Mouse (Mus musculus): ENCODE measurements around the gene Gm49340. TPM values are rescaled to one million over a fixed set of nuclear protein-coding genes. Genes with fewer than 3 reads are reported as not detected.

Gm49340 gene
- not detected in 2 replicates for polyA plus RNA-seq (2014; fragmentation: Nextera tagmentation; extraction: Ambion mirVana)

GRCm38 (mm10) chr11:73329442-73329841, at the start of gene Gm49340, which contains the start of the genes Aspa and Spata22:
Gene Gm49340, plus strand, starts transcription at chr11:73329741.
Gene Aspa, minus strand, starts transcription at chr11:73329596.
Gene Spata22, plus strand, starts transcription at chr11:73329741.
- Histone ChIP-seq H3K27me3 (ENCODE audit: control insufficient read depth, insufficient read depth, low read length) (no peaks in the 10 kb centered on the region), H3K4me2 (ENCODE audit: low read depth, low read length) (no peak within 1 kb of the TSS), H3K27ac (replicated peaks; ENCODE audit: low read depth, low read length) (no peak within 1 kb of the TSS), H3K4me1 (ENCODE audit: control insufficient read depth, insufficient read depth, low read length) (no peaks in the 10 kb centered on the region), H3K9me3 (replicated peaks; ENCODE audit: control insufficient read depth, low read length) (no peaks in the 10 kb centered on the region), H3K4me3 (ENCODE audit: low read depth, low read length) (no peak within 1 kb of the TSS), H3K9ac (replicated peaks; ENCODE audit: low read length) (no peak within 1 kb of the TSS), H3K36me3 (replicated peaks; ENCODE audit: control insufficient read depth, insufficient read depth, low read depth, low read length) (no peaks in the 10 kb centered on the region)
- no peak for ATAC-seq (replicated peaks; ENCODE audit: insufficient number of reproducible peaks, low FRiP score, low TSS enrichment, low read depth)
- 76% methylated on average over 27 of the region's 27 CpGs for WGBS
- no peak for DNase-seq (ENCODE audit: low spot score)

- Histone ChIP-seq H3K4me1 (ENCODE audit: control insufficient read depth, insufficient read depth, low read length) (no peaks in the 10 kb centered on the region), H3K4me2 (ENCODE audit: low read depth, low read length) (no peak overlapping the region), H3K36me3 (replicated peaks; ENCODE audit: control insufficient read depth, insufficient read depth, low read depth, low read length) (no peaks in the 10 kb centered on the region), H3K27me3 (ENCODE audit: control insufficient read depth, insufficient read depth, low read length) (no peaks in the 10 kb centered on the region), H3K4me3 (ENCODE audit: low read depth, low read length) (no peak overlapping the region), H3K9me3 (replicated peaks; ENCODE audit: control insufficient read depth, low read length) (no peaks in the 10 kb centered on the region), H3K9ac (replicated peaks; ENCODE audit: low read length) (no peak overlapping the region), H3K27ac (replicated peaks; ENCODE audit: low read depth, low read length) (no peak overlapping the region)
- ATAC-seq (replicated peaks; ENCODE audit: insufficient number of reproducible peaks, low FRiP score, low TSS enrichment, low read depth) (no peak), DNase-seq (ENCODE audit: low spot score) (no peak)
- 37% methylated on average over 5 of the region's 5 CpGs for WGBS
Observed at GRCm38 (mm10) chr11:73280710-73281109, 48.8 kb upstream of the Gm49340 start.

- Histone ChIP-seq H3K4me2 (ENCODE audit: low read depth, low read length) (peak overlapping the region; percentile 41), H3K9ac (replicated peaks; ENCODE audit: low read length) (no peak overlapping the region), H3K9me3 (replicated peaks; ENCODE audit: control insufficient read depth, low read length) (no peaks in the 10 kb centered on the region), H3K36me3 (replicated peaks; ENCODE audit: control insufficient read depth, insufficient read depth, low read depth, low read length) (no peaks in the 10 kb centered on the region), H3K27me3 (ENCODE audit: control insufficient read depth, insufficient read depth, low read length) (no peaks in the 10 kb centered on the region), H3K4me1 (ENCODE audit: control insufficient read depth, insufficient read depth, low read length) (no peaks in the 10 kb centered on the region), H3K27ac (replicated peaks; ENCODE audit: low read depth, low read length) (no peak overlapping the region), H3K4me3 (ENCODE audit: low read depth, low read length) (peak overlapping the region; percentile 23)
- 4% methylated on average over 16 of the region's 16 CpGs for WGBS
- DNase-seq (ENCODE audit: low spot score) = peak; percentile 57
- peak; percentile 58; the same call in 1 of the 2 replicates for ATAC-seq (replicated peaks; ENCODE audit: insufficient number of reproducible peaks, low FRiP score, low TSS enrichment, low read depth)
Observed at GRCm38 (mm10) chr11:73281528-73282027, 48.0 kb upstream of the Gm49340 start.

- H3K4me1 ChIP-seq (ENCODE audit: control insufficient read depth, insufficient read depth, low read length) = no peaks in the 10 kb centered on the region
- H3K27ac ChIP-seq (replicated peaks; ENCODE audit: low read depth, low read length) = no peak overlapping the region
- DNase-seq (ENCODE audit: low spot score) (no peak), ATAC-seq (replicated peaks; ENCODE audit: insufficient number of reproducible peaks, low FRiP score, low TSS enrichment, low read depth) (no peak)
- no peak overlapping the region for H3K4me3 ChIP-seq (ENCODE audit: low read depth, low read length)
- no peaks in the 10 kb centered on the region for H3K9me3 ChIP-seq (replicated peaks; ENCODE audit: control insufficient read depth, low read length)
- no peak overlapping the region for H3K4me2 ChIP-seq (ENCODE audit: low read depth, low read length)
- no peaks in the 10 kb centered on the region for H3K27me3 ChIP-seq (ENCODE audit: control insufficient read depth, insufficient read depth, low read length)
- 74% methylated on average over 9 of the region's 9 CpGs for WGBS
- H3K36me3 ChIP-seq (replicated peaks; ENCODE audit: control insufficient read depth, insufficient read depth, low read depth, low read length) = no peaks in the 10 kb centered on the region
- no peak overlapping the region for H3K9ac ChIP-seq (replicated peaks; ENCODE audit: low read length)
Observed at GRCm38 (mm10) chr11:73283369-73283768, 46.2 kb upstream of the Gm49340 start.

DNA sequence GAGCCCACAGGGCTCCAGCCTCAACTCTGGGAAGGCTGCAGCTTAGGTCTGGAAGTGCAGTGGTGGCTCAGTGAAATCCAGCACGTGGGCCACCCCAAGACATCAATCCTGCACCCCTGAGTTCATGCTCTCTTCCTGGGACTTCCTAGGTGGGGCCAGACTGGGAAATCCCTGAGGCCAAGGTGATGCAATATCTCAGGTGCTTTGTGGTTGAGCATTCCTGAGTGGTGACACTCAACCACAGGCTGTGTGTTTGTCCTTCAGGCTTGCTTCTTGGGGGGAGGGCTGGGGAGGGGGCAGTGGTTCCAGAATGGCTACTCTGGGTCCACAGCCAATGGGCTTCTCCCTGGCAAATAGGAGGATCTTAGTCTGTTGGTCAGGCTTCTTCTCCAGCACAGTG, 45.6 kb upstream of the Gm49340 start:
- no peaks in the 10 kb centered on the region for H3K36me3 ChIP-seq (replicated peaks; ENCODE audit: control insufficient read depth, insufficient read depth, low read depth, low read length)
- no peak overlapping the region for H3K4me3 ChIP-seq (ENCODE audit: low read depth, low read length)
- no peak overlapping the region for H3K27ac ChIP-seq (replicated peaks; ENCODE audit: low read depth, low read length)
- no peaks in the 10 kb centered on the region for H3K9me3 ChIP-seq (replicated peaks; ENCODE audit: control insufficient read depth, low read length)
- no peak overlapping the region for H3K9ac ChIP-seq (replicated peaks; ENCODE audit: low read length)
- WGBS = 33% methylated on average over 1 of the region's 1 CpGs
- DNase-seq (ENCODE audit: low spot score) (no peak), ATAC-seq (replicated peaks; ENCODE audit: insufficient number of reproducible peaks, low FRiP score, low TSS enrichment, low read depth) (no peak; the same call in 1 of the 2 replicates)
- no peaks in the 10 kb centered on the region for H3K4me1 ChIP-seq (ENCODE audit: control insufficient read depth, insufficient read depth, low read length)
- H3K27me3 ChIP-seq (ENCODE audit: control insufficient read depth, insufficient read depth, low read length) = no peaks in the 10 kb centered on the region
- H3K4me2 ChIP-seq (ENCODE audit: low read depth, low read length) = no peak overlapping the region

GRCm38 (mm10) chr11:73284351-73284750, 45.2 kb upstream of the Gm49340 start:
- Histone ChIP-seq H3K4me1 (ENCODE audit: control insufficient read depth, insufficient read depth, low read length) (no peaks in the 10 kb centered on the region), H3K27ac (replicated peaks; ENCODE audit: low read depth, low read length) (no peak overlapping the region), H3K36me3 (replicated peaks; ENCODE audit: control insufficient read depth, insufficient read depth, low read depth, low read length) (no peaks in the 10 kb centered on the region), H3K4me3 (ENCODE audit: low read depth, low read length) (no peak overlapping the region), H3K27me3 (ENCODE audit: control insufficient read depth, insufficient read depth, low read length) (no peaks in the 10 kb centered on the region), H3K9ac (replicated peaks; ENCODE audit: low read length) (no peak overlapping the region), H3K9me3 (replicated peaks; ENCODE audit: control insufficient read depth, low read length) (no peaks in the 10 kb centered on the region), H3K4me2 (ENCODE audit: low read depth, low read length) (no peak overlapping the region)
- ATAC-seq (replicated peaks; ENCODE audit: insufficient number of reproducible peaks, low FRiP score, low TSS enrichment, low read depth) (no peak; the same call in 1 of the 2 replicates), DNase-seq (ENCODE audit: low spot score) (peak; percentile 13)

DNA sequence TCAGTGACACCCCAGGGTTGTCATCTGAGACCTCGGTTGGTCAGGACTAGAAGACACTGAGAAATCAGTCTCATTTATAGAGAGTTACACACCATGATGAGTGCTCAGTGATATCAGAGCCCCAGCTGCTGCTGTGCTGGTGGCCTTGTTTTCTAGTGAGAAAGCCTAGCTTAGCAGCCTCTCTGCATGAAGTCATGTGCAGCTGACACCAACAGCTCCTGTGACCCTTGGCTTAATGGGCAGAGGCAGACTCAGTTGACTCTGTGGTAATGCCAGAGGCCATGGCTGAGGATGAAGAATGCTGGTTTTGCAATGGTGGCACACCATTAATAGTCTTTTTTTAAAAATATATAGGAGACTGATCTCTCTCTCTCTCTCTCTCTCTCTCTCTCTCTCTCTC, 39.9 kb upstream of the Gm49340 start:
- no peak overlapping the region for H3K27ac ChIP-seq (replicated peaks; ENCODE audit: low read depth, low read length)
- H3K4me2 ChIP-seq (ENCODE audit: low read depth, low read length) = no peak overlapping the region
- ATAC-seq (replicated peaks; ENCODE audit: insufficient number of reproducible peaks, low FRiP score, low TSS enrichment, low read depth) (no peak), DNase-seq (ENCODE audit: low spot score) (no peak)
- no peaks in the 10 kb centered on the region for H3K4me1 ChIP-seq (ENCODE audit: control insufficient read depth, insufficient read depth, low read length)
- 84% methylated on average over 1 of the region's 1 CpGs for WGBS
- no peaks in the 10 kb centered on the region for H3K36me3 ChIP-seq (replicated peaks; ENCODE audit: control insufficient read depth, insufficient read depth, low read depth, low read length)
- no peaks in the 10 kb centered on the region for H3K27me3 ChIP-seq (ENCODE audit: control insufficient read depth, insufficient read depth, low read length)
- H3K9me3 ChIP-seq (replicated peaks; ENCODE audit: control insufficient read depth, low read length) = no peaks in the 10 kb centered on the region
- H3K9ac ChIP-seq (replicated peaks; ENCODE audit: low read length) = no peak overlapping the region
- no peak overlapping the region for H3K4me3 ChIP-seq (ENCODE audit: low read depth, low read length)

GRCm38 (mm10) chr11:73303123-73303522, 26.4 kb upstream of the Gm49340 start:
- ATAC-seq (replicated peaks; ENCODE audit: insufficient number of reproducible peaks, low FRiP score, low TSS enrichment, low read depth) (no peak), DNase-seq (ENCODE audit: low spot score) (no peak)
- Histone ChIP-seq H3K4me2 (ENCODE audit: low read depth, low read length) (no peak overlapping the region), H3K4me3 (ENCODE audit: low read depth, low read length) (no peak overlapping the region), H3K4me1 (ENCODE audit: control insufficient read depth, insufficient read depth, low read length) (no peaks in the 10 kb centered on the region), H3K36me3 (replicated peaks; ENCODE audit: control insufficient read depth, insufficient read depth, low read depth, low read length) (no peaks in the 10 kb centered on the region), H3K27me3 (ENCODE audit: control insufficient read depth, insufficient read depth, low read length) (no peaks in the 10 kb centered on the region), H3K27ac (replicated peaks; ENCODE audit: low read depth, low read length) (no peak overlapping the region), H3K9me3 (replicated peaks; ENCODE audit: control insufficient read depth, low read length) (no peaks in the 10 kb centered on the region), H3K9ac (replicated peaks; ENCODE audit: low read length) (no peak overlapping the region)
- 28% methylated on average over 2 of the region's 2 CpGs for WGBS
